Mouse (Mus musculus) small intestine, adult 2 months (tissue): ENCODE results near the gene Bpifa2. TPM values are rescaled to one million over a fixed set of nuclear protein-coding genes. Genes with fewer than 3 reads are reported as not detected.

Experiments
- H3K27ac ChIP-seq: fragments of 200-500 bp; 2 replicates; pipeline ENCODE4 v1.5.1; 2012; ENCODE audit warnings: low read depth, low read length, control low read depth, inconsistent platforms; ENCODE audit not compliant: insufficient read depth
- H3K27me3 ChIP-seq: fragments of 200-500 bp; 2 replicates; pipeline ENCODE4 v1.6.1; 2012; ENCODE audit warnings: mild to moderate bottlenecking, moderate library complexity, low read length, inconsistent platforms; ENCODE audit not compliant: control insufficient read depth, insufficient read depth
- H3K36me3 ChIP-seq: fragments of 200-500 bp; 2 replicates; pipeline ENCODE4 v1.6.1; 2012; ENCODE audit warnings: mild to moderate bottlenecking, low read length, control low read depth, inconsistent platforms; ENCODE audit not compliant: control insufficient read depth, insufficient read depth
- H3K4me1 ChIP-seq: fragments of 200-500 bp; 2 replicates; pipeline ENCODE4 v1.6.1; 2012; ENCODE audit warnings: low read length, inconsistent platforms, mixed read lengths; ENCODE audit not compliant: control insufficient read depth, insufficient read depth, insufficient read length
- H3K4me3 ChIP-seq: fragments of 200-500 bp; 2 replicates; pipeline ENCODE4 v1.5.1; 2012; ENCODE audit warnings: low read depth, mild to moderate bottlenecking, control low read depth, inconsistent platforms, low read length, moderate library complexity
- CTCF ChIP-seq: fragments of 200-500 bp; IDR thresholded peaks from 2 replicates; pipeline ENCODE4 v1.5.1; 2012; ENCODE audit warnings: low read depth, mild to moderate bottlenecking, control low read depth, inconsistent platforms, low read length, moderate library complexity, mixed read lengths; ENCODE audit not compliant: insufficient replicate concordance, insufficient read length; ENCODE audit errors: extremely low read depth
- POLR2A ChIP-seq: fragments of 200-500 bp; IDR thresholded peaks from 2 replicates; pipeline ENCODE4 v1.6.1; 2012; ENCODE audit warnings: low read depth, mild to moderate bottlenecking, control low read depth, inconsistent platforms, low read length, moderate library complexity
- WGBS: fragments of 180-500 bp; shearing (Covaris S2); methylation state at CpG from one replicate; pipeline ENCODE4 v1.1.7; 2018; 5-methylcytosine and 5-hydroxymethylcytosine counted together
- polyA plus RNA-seq: library from polyadenylated mRNA; depleted of rRNA; stranded (reverse); fragments of >200 nt; gene quantifications from 2 replicates; pipeline ENCODE4 v1.2.3, GENCODE M21; 2012; rRNA removed

The Bpifa2 gene
- polyA plus RNA-seq, 1 experiment, result not detected

- WGBS, result 75% methylated on average over 3 of the region's 3 CpGs
- H3K27me3 ChIP-seq, result no peaks in the 10 kb centered on the region
- H3K4me1 ChIP-seq, result no peaks in the 10 kb centered on the region
- H3K4me3 ChIP-seq, result no peak overlapping the region
- H3K36me3 ChIP-seq, result no peaks in the 10 kb centered on the region
- TF ChIP-seq CTCF (no peak), POLR2A (no peak)
- no peak overlapping the region for H3K27ac ChIP-seq
Observed at GRCm38 (mm10) chr2:154044743-154045142, 36.7 kb downstream of the Bpifa2 start.

GRCm38 (mm10) chr2:154058690-154059089 lies 50.6 kb downstream of the Bpifa2 start:
- Histone ChIP-seq H3K4me3 (no peak overlapping the region), H3K27ac (no peak overlapping the region), H3K27me3 (no peaks in the 10 kb centered on the region), H3K4me1 (no peaks in the 10 kb centered on the region), H3K36me3 (no peaks in the 10 kb centered on the region)
- no peak for TF ChIP-seq CTCF
- 47% methylated on average over 2 of the region's 2 CpGs for WGBS

Other genes with a start within 250 kb of the Bpifa2 start
- gene Efcab8, start 228.3 kb upstream of the Bpifa2 start, polyA plus RNA-seq, result 0.10 TPM in 1 of 2 replicates, not detected in the other
- gene Sun5, start 137.2 kb upstream of the Bpifa2 start, polyA plus RNA-seq, result not detected in 2 replicates
- not detected in 2 replicates for gene Bpifb2, start 133.2 kb upstream of the Bpifa2 start, polyA plus RNA-seq
- not detected in 2 replicates for gene Bpifb6, start 107.9 kb upstream of the Bpifa2 start, polyA plus RNA-seq
- gene Bpifb3, start 90.0 kb upstream of the Bpifa2 start, polyA plus RNA-seq, result not detected in 2 replicates
- 0.13 TPM in 1 of 2 replicates, not detected in the other for gene Bpifb4, start 70.1 kb upstream of the Bpifa2 start, polyA plus RNA-seq
- not detected in 2 replicates for gene Bpifa6, start 33.3 kb upstream of the Bpifa2 start, polyA plus RNA-seq
- not detected in 2 replicates for gene Bpifa3, start 122.1 kb downstream of the Bpifa2 start, polyA plus RNA-seq
- gene Bpifa1, start 134.6 kb downstream of the Bpifa2 start, polyA plus RNA-seq, result not detected in 2 replicates
- not detected in 2 replicates for gene Bpifa5, start 154.3 kb downstream of the Bpifa2 start, polyA plus RNA-seq
- gene Bpifb1, start 182.6 kb downstream of the Bpifa2 start, polyA plus RNA-seq, result 2.7 TPM in 1 of 2 replicates, not detected in the other
- gene Bpifb5, start 215.5 kb downstream of the Bpifa2 start, polyA plus RNA-seq, result 0.09 TPM in 1 of 2 replicates, not detected in the other
- gene Bpifb9a, start 249.6 kb downstream of the Bpifa2 start, polyA plus RNA-seq, result not detected in 2 replicates